9 mouse cellular contexts compared by ENCODE assay signal in the genomic region with DNA sequence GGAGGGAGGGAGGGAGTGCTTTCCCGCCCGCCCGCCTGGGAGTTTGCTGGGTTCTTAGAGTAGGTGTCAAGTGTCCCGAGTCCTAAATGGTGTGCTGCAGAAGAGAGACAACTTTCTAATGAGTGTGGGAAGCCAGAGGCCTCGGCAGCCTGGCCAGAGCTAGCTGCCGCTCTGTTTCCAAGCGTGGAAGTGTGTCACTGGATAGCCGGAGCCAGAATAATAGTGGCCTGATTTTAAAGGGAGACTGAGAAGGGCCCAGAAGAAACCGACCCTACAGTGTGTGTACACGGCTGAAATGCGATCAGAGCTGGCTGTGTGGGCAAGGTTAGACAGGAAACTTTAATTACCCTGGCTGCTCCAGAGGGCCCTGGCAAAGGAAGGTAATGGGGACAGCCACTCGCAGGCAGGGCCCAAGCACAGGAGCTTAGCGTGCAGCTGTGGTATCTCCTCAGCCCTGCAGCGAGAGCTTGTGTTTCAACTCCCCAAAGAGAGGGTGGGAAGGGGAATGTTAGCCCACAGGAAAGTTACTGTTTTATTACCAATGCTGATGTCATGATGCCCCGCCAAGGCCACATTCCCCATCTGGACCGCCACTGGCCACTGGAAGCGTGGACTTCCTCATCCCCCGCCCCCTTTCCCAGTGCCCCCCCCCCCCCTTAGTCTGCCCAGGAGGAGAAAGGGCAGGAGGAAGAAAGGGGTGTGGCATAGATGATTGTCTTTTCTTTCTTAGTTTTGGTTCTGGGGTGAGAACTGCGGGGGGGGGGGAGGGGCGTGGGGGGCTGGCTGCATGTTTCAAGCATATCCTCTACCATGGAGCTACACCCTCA. TPM values are rescaled to one million over a fixed set of nuclear protein-coding genes. Genes with fewer than 3 reads are reported as not detected.
DNase-seq lines count a peak whose midpoint lies in the region; ATAC-seq lines count a peak whose summit lies in the region.
"Had no signal": no experiment of that assay in that cellular context is flagged by ENCODE, and none has a peak within 500 bp of the region (broad histone marks: within the 10 kb centered on the region; RNA-seq: fewer than 3 reads in every experiment).

No protein-coding gene starts in this region.

- DNase-seq in heart, adult 11 months, result peak; percentile 93
- DNase-seq in heart, postnatal 25 days (ENCODE audit: low spot score), result no peak
- DNase-seq in embryo, embryonic 10 days (ENCODE audit: low spot score), result peak; percentile 62
- DNase-seq in heart, adult 18-20 months, result peak; percentile 44 to 46
- peak; percentile 60 for DNase-seq in limb, embryonic 10.5 days (ENCODE audit: low spot score)
- no peak for DNase-seq in frontal cortex, postnatal 14 days (ENCODE audit: low spot score in 2 of 2)
- DNase-seq in urinary bladder, postnatal 4 days (ENCODE audit: low spot score in 2 of 2), result no peak

- ATAC-seq in activated CD4-positive, CD25-positive, alpha-beta regulatory T cell, adult 4 months, result no peak

- peaks cover 41% of the 10 kb centered on the region for H3K27me3 ChIP-seq in limb, embryonic 10.5 days (ENCODE audit: low read depth, poor library complexity, severe bottlenecking)

- intact Hi-C loops in heart, postnatal 25 days (cut with DNase I), result no loop called here

- peaks cover 23% of the 10 kb centered on the region for H3K4me1 ChIP-seq in limb, embryonic 10.5 days

- peak overlapping the region; percentile 77 for H3K27ac ChIP-seq in limb, embryonic 10.5 days
- H3K27ac ChIP-seq: macrophage had no signal

- WGBS in limb, embryonic 10.5 days, result 2% methylated on average over 19 of the region's 20 CpGs

- no peaks in the 10 kb centered on the region for H3K9me3 ChIP-seq in limb, embryonic 10.5 days (replicated peaks)

- no peaks in the 10 kb centered on the region for H3K36me3 ChIP-seq in limb, embryonic 10.5 days

- peak overlapping the region; percentile 34 for H3K4me3 ChIP-seq in limb, embryonic 10.5 days

RNA-seq across cellular contexts. Expression of a gene that starts 6.7 kb away (rescaled TPM):
- 1 to 10 TPM; 3.2 to 3.3 TPM for total RNA-seq in heart, postnatal 25 days (2021)
- total RNA-seq in heart, adult 18-20 months (2021), result 1 to 10 TPM; 4.4 to 4.8 TPM
- 0.10 and 0.11 TPM in 2 replicates for polyA plus RNA-seq in limb, embryonic 10.5 days (2016; fragmentation: Nextera tagmentation; extraction: Ambion mirVana)
- polyA plus RNA-seq in activated CD4-positive, CD25-positive, alpha-beta regulatory T cell, adult 4 months (2017; shearing (Covaris generic)), result not detected

RNA-seq across cellular contexts. Expression of a gene that starts 55.9 kb away (rescaled TPM):
- total RNA-seq in heart, postnatal 25 days (2021), result 10 to 100 TPM; 46.5 to 46.8 TPM
- 10 to 100 TPM; 40.8 to 46.3 TPM for total RNA-seq in heart, adult 18-20 months (2021)
- 45.2 and 49.1 TPM in 2 replicates for polyA plus RNA-seq in limb, embryonic 10.5 days (2016; fragmentation: Nextera tagmentation; extraction: Ambion mirVana)
- polyA plus RNA-seq in activated CD4-positive, CD25-positive, alpha-beta regulatory T cell, adult 4 months (2017; shearing (Covaris generic)), result 10 to 100 TPM; 49.9 to 58.1 TPM

RNA-seq across cellular contexts. Expression of a gene that starts 57.1 kb away (rescaled TPM):
- total RNA-seq in heart, postnatal 25 days (2021), result 10 to 100 TPM; 47.5 to 52.2 TPM
- 10 to 100 TPM; 50.2 to 51.8 TPM for total RNA-seq in heart, adult 18-20 months (2021)
- 181 and 202 TPM in 2 replicates for polyA plus RNA-seq in limb, embryonic 10.5 days (2016; fragmentation: Nextera tagmentation; extraction: Ambion mirVana)
- polyA plus RNA-seq in activated CD4-positive, CD25-positive, alpha-beta regulatory T cell, adult 4 months (2017; shearing (Covaris generic)), result 100 to 1,000 TPM; 128 to 155 TPM

Comparison
In these comparisons a context has a peak if more than half of its experiments do, and no peak if none do; other contexts are left out.
1. DNase-seq: peak in heart, adult 11 months (single experiment), embryo, embryonic 10 days (single experiment), heart, adult 18-20 months (2 of 2) and limb, embryonic 10.5 days (single experiment); none in heart, postnatal 25 days (single experiment), frontal cortex, postnatal 14 days (0 of 2) and urinary bladder, postnatal 4 days (0 of 2).